22 mouse cellular contexts compared by ENCODE assay signal in genomic region chr14:81013208-81013607, GRCm38 (mm10).
"Had no signal": no experiment of that assay in that cellular context is flagged by ENCODE, and none has a peak within 500 bp of the region (broad histone marks: within the 10 kb centered on the region; RNA-seq: fewer than 3 reads in every experiment).

No protein-coding gene starts in this region.

- H3K9me3 ChIP-seq: kidney, embryonic 15.5 days; liver, embryonic 13.5 days; neural tube, embryonic 12.5 days had no signal

- DNase-seq: kidney, adult 11 months; kidney, adult 8-10 months; kidney, postnatal 10 days; kidney, postnatal 36 days; layer of hippocampus, postnatal 36 days; left cerebral cortex, postnatal 4 days; liver, embryonic 13.5 days; lung, adult 2 months; lung, postnatal 14 days; lung, postnatal 4 days; midbrain, embryonic 14.5 days; right cerebral cortex, adult 18-20 months; right cerebral cortex, postnatal 14 days; right cerebral cortex, postnatal 4 days; thymus, adult 2 months; thymus, postnatal 14 days; thymus, postnatal 4 days had no signal

- H3K4me1 ChIP-seq: kidney, embryonic 15.5 days; liver, embryonic 13.5 days; neural tube, embryonic 12.5 days had no signal

- H3K27ac ChIP-seq: kidney, embryonic 15.5 days; left cerebral cortex, adult 2 months; liver, embryonic 13.5 days; neural tube, embryonic 12.5 days; stomach, postnatal 0 days had no signal

- H3K4me3 ChIP-seq: kidney, embryonic 15.5 days; left cerebral cortex, adult 2 months; liver, embryonic 13.5 days; neural tube, embryonic 12.5 days had no signal

- H3K27me3 ChIP-seq: kidney, embryonic 15.5 days; liver, embryonic 13.5 days; neural tube, embryonic 12.5 days had no signal

- H3K9ac ChIP-seq: kidney, embryonic 15.5 days; liver, embryonic 13.5 days; neural tube, embryonic 12.5 days had no signal

- H3K4me2 ChIP-seq: kidney, embryonic 15.5 days; liver, embryonic 13.5 days; midbrain, embryonic 11.5 days; neural tube, embryonic 12.5 days had no signal

- H3K36me3 ChIP-seq: kidney, embryonic 15.5 days; liver, embryonic 13.5 days; neural tube, embryonic 12.5 days had no signal
